Mouse (Mus musculus): ENCODE results near the gene Acadm.

Gene Acadm

GRCm38 (mm10) chr3:153941613-153942012, 2.8 kb downstream of the Acadm start:
- no peak for DNase-seq (ENCODE audit: extremely low read depth, low read depth)

- DNase-seq (ENCODE audit: extremely low read depth, low read depth): no peak
Observed at GRCm38 (mm10) chr3:153940486-153940885, 3.9 kb downstream of the Acadm start.

- no peak for DNase-seq (ENCODE audit: extremely low read depth, low read depth)
Observed at GRCm38 (mm10) chr3:153940021-153940420, 4.4 kb downstream of the Acadm start.

- DNase-seq (ENCODE audit: extremely low read depth, low read depth): no peak
Observed at GRCm38 (mm10) chr3:153937116-153937810, 7.2 kb downstream of the Acadm start.

GRCm38 (mm10) chr3:153935878-153936277, 8.6 kb downstream of the Acadm start:
- DNase-seq (ENCODE audit: extremely low read depth, low read depth): no peak

GRCm38 (mm10) chr3:153932461-153932860, 12.0 kb downstream of the Acadm start:
- no peak for DNase-seq (ENCODE audit: extremely low read depth, low read depth)

GRCm38 (mm10) chr3:153929526-153929925, 14.9 kb downstream of the Acadm start:
- no peak for DNase-seq (ENCODE audit: extremely low read depth, low read depth)

- DNase-seq (ENCODE audit: extremely low read depth, low read depth): no peak
Observed at GRCm38 (mm10) chr3:153926333-153926732, 18.1 kb downstream of the Acadm start.

GRCm38 (mm10) chr3:153921147-153921910, 23.1 kb downstream of the Acadm start:
- DNase-seq (ENCODE audit: extremely low read depth, low read depth): no peak

- DNase-seq (ENCODE audit: extremely low read depth, low read depth): peak; percentile 81
Observed at GRCm38 (mm10) chr3:153917200-153917599, 27.2 kb downstream of the Acadm start.

- DNase-seq (ENCODE audit: extremely low read depth, low read depth): peak; percentile 60
Observed at GRCm38 (mm10) chr3:153913510-153914243, 30.8 kb downstream of the Acadm start.

- peak; percentile 88 for DNase-seq (ENCODE audit: extremely low read depth, low read depth)
Observed at GRCm38 (mm10) chr3:153912546-153913509, 31.6 kb downstream of the Acadm start, which contains the start of gene Rabggtb. TSS of gene Rabggtb (minus strand) at chr3:153913009.

- DNase-seq (ENCODE audit: extremely low read depth, low read depth): no peak
Observed at GRCm38 (mm10) chr3:153911882-153912440, 32.5 kb downstream of the Acadm start.

GRCm38 (mm10) chr3:153911197-153911881, 33.1 kb downstream of the Acadm start:
- DNase-seq (ENCODE audit: extremely low read depth, low read depth): peak; percentile 26

GRCm38 (mm10) chr3:153910489-153910888, 33.9 kb downstream of the Acadm start:
- no peak for DNase-seq (ENCODE audit: extremely low read depth, low read depth)

GRCm38 (mm10) chr3:153908919-153909318, 35.5 kb downstream of the Acadm start:
- DNase-seq (ENCODE audit: extremely low read depth, low read depth): peak; percentile 22

GRCm38 (mm10) chr3:153906136-153906871, 38.1 kb downstream of the Acadm start, which contains the start of gene Msh4:
TSS of gene Msh4 (minus strand) at chr3:153906138.
- DNase-seq (ENCODE audit: extremely low read depth, low read depth): peak; percentile 28

- DNase-seq (ENCODE audit: extremely low read depth, low read depth): peak; percentile 35
Observed at GRCm38 (mm10) chr3:153905251-153906135, 38.9 kb downstream of the Acadm start.

Data from MEL-GATA-1-ER (cell line).